Comparison of ENCODE assay signal across 19 mouse cellular contexts in the genomic region with DNA sequence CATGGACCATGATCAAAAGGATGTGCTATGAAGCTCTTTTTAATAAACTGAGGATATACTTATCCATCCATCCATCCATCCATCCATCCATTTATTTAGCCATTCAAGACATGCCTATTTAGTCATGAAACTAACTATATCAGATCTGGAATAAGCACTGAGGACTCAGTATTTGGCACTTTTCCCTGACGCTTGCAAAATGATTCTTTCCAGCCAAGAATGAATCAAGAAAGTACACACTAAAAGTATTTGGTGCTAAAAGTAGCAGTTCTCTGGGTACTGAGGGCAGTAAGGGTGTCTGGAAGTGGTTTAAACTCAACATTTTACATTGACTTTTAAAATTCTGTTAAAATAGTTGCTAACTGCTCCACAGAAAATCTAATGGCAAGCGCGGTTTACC.
DNase-seq lines count a peak whose midpoint lies in the region; ATAC-seq lines count a peak whose summit lies in the region.
"Had no signal": no experiment of that assay in that cellular context is flagged by ENCODE, and none has a peak within 500 bp of the region (broad histone marks: within the 10 kb centered on the region; RNA-seq: fewer than 3 reads in every experiment).

No protein-coding gene starts in this region.

- ATAC-seq in midbrain, embryonic 11.5 days (ENCODE audit: low FRiP score): no peak
- no peak for ATAC-seq in hindbrain, embryonic 12.5 days (ENCODE audit: low FRiP score)
- ATAC-seq: forebrain, embryonic 15.5 days; inflammation-experienced regulatory T-cells, adult 6 months; midbrain, embryonic 13.5 days had no signal

- WGBS in midbrain, embryonic 11.5 days: 88% methylated on average over 3 of the region's 3 CpGs
- WGBS in hindbrain, embryonic 12.5 days: 88% methylated on average over 3 of the region's 3 CpGs

- H3K27me3 ChIP-seq in midbrain, embryonic 11.5 days (ENCODE audit: control insufficient read depth, insufficient read depth, low read length): no peaks in the 10 kb centered on the region
- H3K27me3 ChIP-seq in hindbrain, embryonic 12.5 days: no peaks in the 10 kb centered on the region
- H3K27me3 ChIP-seq: forebrain, embryonic 15.5 days; hindbrain, embryonic 13.5 days; midbrain, embryonic 13.5 days; neural tube, embryonic 12.5 days had no signal

- no peaks in the 10 kb centered on the region for H3K9me3 ChIP-seq in midbrain, embryonic 11.5 days (ENCODE audit: control insufficient read depth, low read length)
- H3K9me3 ChIP-seq in hindbrain, embryonic 12.5 days (replicated peaks): no peaks in the 10 kb centered on the region
- H3K9me3 ChIP-seq: forebrain, embryonic 15.5 days; hindbrain, embryonic 13.5 days; limb, embryonic 13.5 days; midbrain, embryonic 13.5 days; neural tube, embryonic 12.5 days had no signal

- no peak overlapping the region for H3K27ac ChIP-seq in midbrain, embryonic 11.5 days (ENCODE audit: low read depth, low read length)
- H3K27ac ChIP-seq in hindbrain, embryonic 12.5 days: no peak overlapping the region
- H3K27ac ChIP-seq: forebrain, embryonic 15.5 days; hindbrain, embryonic 13.5 days; limb, embryonic 13.5 days; midbrain, embryonic 13.5 days; neural tube, embryonic 12.5 days had no signal

- no peak overlapping the region for H3K4me3 ChIP-seq in midbrain, embryonic 11.5 days (ENCODE audit: low read depth, low read length)
- no peak overlapping the region for H3K4me3 ChIP-seq in hindbrain, embryonic 12.5 days
- H3K4me3 ChIP-seq: forebrain, embryonic 15.5 days; hindbrain, embryonic 13.5 days; limb, embryonic 13.5 days; midbrain, embryonic 13.5 days; neural tube, embryonic 12.5 days had no signal

- no peak overlapping the region for H3K9ac ChIP-seq in midbrain, embryonic 11.5 days (ENCODE audit: low read length)
- H3K9ac ChIP-seq in hindbrain, embryonic 12.5 days: no peak overlapping the region
- H3K9ac ChIP-seq: forebrain, embryonic 15.5 days; hindbrain, embryonic 13.5 days; limb, embryonic 13.5 days; midbrain, embryonic 13.5 days; neural tube, embryonic 12.5 days had no signal

- no peaks in the 10 kb centered on the region for H3K4me1 ChIP-seq in midbrain, embryonic 11.5 days (ENCODE audit: control insufficient read depth, insufficient read depth, low read length)
- H3K4me1 ChIP-seq in hindbrain, embryonic 12.5 days: no peaks in the 10 kb centered on the region
- H3K4me1 ChIP-seq: forebrain, embryonic 15.5 days; hindbrain, embryonic 13.5 days; limb, embryonic 13.5 days; midbrain, embryonic 13.5 days; neural tube, embryonic 12.5 days had no signal

- H3K4me2 ChIP-seq in midbrain, embryonic 11.5 days: no peak overlapping the region
- H3K4me2 ChIP-seq in hindbrain, embryonic 12.5 days (replicated peaks): no peak overlapping the region
- H3K4me2 ChIP-seq: forebrain, embryonic 15.5 days; heart, embryonic 11.5 days; hindbrain, embryonic 13.5 days; limb, embryonic 13.5 days; midbrain, embryonic 13.5 days; neural tube, embryonic 12.5 days had no signal

- no peaks in the 10 kb centered on the region for H3K36me3 ChIP-seq in midbrain, embryonic 11.5 days (ENCODE audit: control insufficient read depth, insufficient read depth, low read length)
- H3K36me3 ChIP-seq in hindbrain, embryonic 12.5 days: no peaks in the 10 kb centered on the region
- H3K36me3 ChIP-seq: forebrain, embryonic 15.5 days; hindbrain, embryonic 13.5 days; limb, embryonic 13.5 days; midbrain, embryonic 13.5 days; neural tube, embryonic 12.5 days had no signal

- DNase-seq in kidney, postnatal 14 days: peak; percentile 3
- no peak for DNase-seq in kidney, adult 11 months
- DNase-seq in adipocyte (ENCODE audit: low spot score): peak; percentile 85
- peak; percentile 54 for DNase-seq in fibroblast of lung, adult 2 months (ENCODE audit: low read depth)
- peak; percentile 1 for DNase-seq in skeletal muscle tissue, adult 2 months (ENCODE audit: low read depth, low spot score)
- DNase-seq in midbrain, embryonic 11.5 days (ENCODE audit: low spot score, missing footprints): no peak
- DNase-seq: adrenal gland, adult 8-10 months; cerebellum, adult 11-12 months; cerebellum, postnatal 36 days; kidney, postnatal 4 days; thymus, postnatal 36 days had no signal

Comparison
In these comparisons a context has a peak if more than half of its experiments do, and no peak if none do; other contexts are left out.
1. DNase-seq: peak in kidney, postnatal 14 days (single experiment), adipocyte (single experiment), fibroblast of lung, adult 2 months (single experiment) and skeletal muscle tissue, adult 2 months (single experiment); none in kidney, adult 11 months (single experiment) and midbrain, embryonic 11.5 days (single experiment).